In genomic region chr17:33610548-33610947, GRCm38 (mm10) we compare ENCODE assay signal across 22 mouse cellular contexts. TPM values are rescaled to one million over a fixed set of nuclear protein-coding genes. Genes with fewer than 3 reads are reported as not detected.
"Had no signal": no experiment of that assay in that cellular context is flagged by ENCODE, and none has a peak within 500 bp of the region (broad histone marks: within the 10 kb centered on the region; RNA-seq: fewer than 3 reads in every experiment).

No protein-coding gene starts in this region.

- H3K4me2 ChIP-seq: intestine, embryonic 15.5 days; kidney, embryonic 15.5 days; limb, embryonic 12.5 days; limb, embryonic 15.5 days; liver, embryonic 13.5 days; lung, embryonic 15.5 days; midbrain, embryonic 13.5 days; neural tube, embryonic 13.5 days; stomach, embryonic 15.5 days had no signal

- H3K9me3 ChIP-seq: intestine, embryonic 15.5 days; kidney, embryonic 15.5 days; limb, embryonic 12.5 days; limb, embryonic 15.5 days; liver, embryonic 13.5 days; lung, embryonic 15.5 days; midbrain, embryonic 10.5 days; midbrain, embryonic 13.5 days; neural tube, embryonic 13.5 days; stomach, embryonic 15.5 days had no signal

- H3K36me3 ChIP-seq: intestine, embryonic 15.5 days; kidney, embryonic 15.5 days; limb, embryonic 12.5 days; limb, embryonic 15.5 days; liver, embryonic 13.5 days; lung, embryonic 15.5 days; midbrain, embryonic 10.5 days; midbrain, embryonic 13.5 days; neural tube, embryonic 13.5 days; stomach, embryonic 15.5 days had no signal

- ATAC-seq: intestine, embryonic 15.5 days; midbrain, embryonic 13.5 days; midbrain, embryonic 16.5 days had no signal

- H3K27me3 ChIP-seq: intestine, embryonic 15.5 days; kidney, embryonic 15.5 days; limb, embryonic 12.5 days; limb, embryonic 15.5 days; liver, embryonic 13.5 days; lung, embryonic 15.5 days; megakaryocyte, embryonic 14.5 days; midbrain, embryonic 13.5 days; neural tube, embryonic 13.5 days; stomach, embryonic 15.5 days had no signal

- DNase-seq: kidney, adult 11 months; kidney, adult 8-10 months; kidney, postnatal 10 days; kidney, postnatal 36 days; left cerebral cortex, postnatal 4 days; liver, embryonic 13.5 days; lung, adult 18-20 months; lung, postnatal 14 days; lung, postnatal 4 days; thymus, postnatal 36 days had no signal

- H3K9ac ChIP-seq: intestine, embryonic 15.5 days; kidney, embryonic 15.5 days; limb, embryonic 12.5 days; limb, embryonic 15.5 days; liver, embryonic 13.5 days; lung, embryonic 15.5 days; midbrain, embryonic 13.5 days; neural tube, embryonic 13.5 days; stomach, embryonic 15.5 days had no signal

- H3K4me1 ChIP-seq: intestine, embryonic 15.5 days; kidney, embryonic 15.5 days; limb, embryonic 12.5 days; limb, embryonic 15.5 days; lung, embryonic 15.5 days; midbrain, embryonic 10.5 days; midbrain, embryonic 13.5 days; neural tube, embryonic 13.5 days; stomach, embryonic 15.5 days had no signal

- H3K4me3 ChIP-seq: intestine, embryonic 15.5 days; kidney, embryonic 15.5 days; limb, embryonic 12.5 days; limb, embryonic 15.5 days; liver, embryonic 13.5 days; lung, embryonic 15.5 days; megakaryocyte, embryonic 14.5 days; midbrain, embryonic 10.5 days; midbrain, embryonic 13.5 days; myocyte; neural tube, embryonic 13.5 days; stomach, embryonic 15.5 days had no signal

- H3K27ac ChIP-seq: intestine, embryonic 15.5 days; kidney, embryonic 15.5 days; limb, embryonic 12.5 days; limb, embryonic 15.5 days; liver, embryonic 13.5 days; lung, embryonic 15.5 days; midbrain, embryonic 10.5 days; midbrain, embryonic 13.5 days; neural tube, embryonic 13.5 days; stomach, embryonic 15.5 days had no signal

RNA-seq across cellular contexts. Expression of gene Pram1, which starts 27.3 kb away (rescaled TPM):
- polyA plus RNA-seq: kidney, embryonic 15.5 days; midbrain, embryonic 16.5 days had no signal

RNA-seq across cellular contexts. Expression of gene Myo1f, which starts 55.0 kb away (rescaled TPM):
- polyA plus RNA-seq: myocyte had no signal
